Mouse (Mus musculus) heart, postnatal 0 days (tissue): ENCODE results near the gene Crygc. TPM values are rescaled to one million over a fixed set of nuclear protein-coding genes. Genes with fewer than 3 reads are reported as not detected.
A peak's percentile ranks its signal among the peaks of the same experiment; 100 is the strongest.
"Not testable (repeated sequence)": the region's sequence is repeated elsewhere in the genome, so short reads cannot be mapped to it uniquely, and the experiment has no call there.

Experiments
- ATAC-seq: fragments of 200-750 bp; cut with Nextera tagmentation; 2 replicates; pipeline ENCODE4 v1.8.0; 2017; ENCODE audit warnings: low read depth, moderate number of reproducible peaks, moderate library complexity; ENCODE audit not compliant: insufficient read depth
- DNase-seq: peaks from one replicate; pipeline ENCODE4 v3.0.0-alpha.2; 2016; ENCODE audit warnings: low spot score
- H3K27ac ChIP-seq: fragments of 300-500 bp; sonication (generic); 2 replicates; pipeline ENCODE4 v1.5.1; 2014; ENCODE audit warnings: low read depth, mild to moderate bottlenecking
- H3K27me3 ChIP-seq: fragments of 300-500 bp; sonication (generic); 2 replicates; pipeline ENCODE4 v1.6.1; 2014; ENCODE audit warnings: low read length, mixed read lengths; ENCODE audit not compliant: control insufficient read depth, insufficient read depth
- H3K36me3 ChIP-seq: fragments of 300-500 bp; sonication (generic); replicated peaks from 2 replicates; pipeline ENCODE4 v1.6.1; 2014; ENCODE audit warnings: low read length, mixed read lengths; ENCODE audit not compliant: control insufficient read depth, insufficient read depth
- H3K4me1 ChIP-seq: fragments of 300-500 bp; sonication (generic); 2 replicates; pipeline ENCODE4 v1.6.1; 2014; ENCODE audit warnings: antibody characterized with exemption; ENCODE audit not compliant: control insufficient read depth, insufficient read depth
- H3K4me2 ChIP-seq: fragments of 300-500 bp; sonication (generic); 2 replicates; pipeline ENCODE4 v1.6.1; 2014; ENCODE audit warnings: low read depth, mild to moderate bottlenecking, low read length, moderate library complexity
- H3K4me3 ChIP-seq: fragments of 300-500 bp; sonication (generic); 2 replicates; pipeline ENCODE4 v1.5.1; 2014; ENCODE audit warnings: low read depth, low read length
- H3K9ac ChIP-seq: fragments of 300-500 bp; sonication (generic); replicated peaks from 2 replicates; pipeline ENCODE4 v1.6.1; 2014; ENCODE audit warnings: low read depth, low read length, mixed read lengths
- H3K9me3 ChIP-seq: fragments of 300-500 bp; sonication (generic); replicated peaks from 2 replicates; pipeline ENCODE4 v1.6.1; 2016; ENCODE audit warnings: low read length; ENCODE audit not compliant: control insufficient read depth
- CTCF ChIP-seq: IDR thresholded peaks from 2 replicates; pipeline ENCODE4 v1.5.1; 2016; ENCODE audit warnings: antibody characterized with exemption, control low read depth, low read depth
- EP300 ChIP-seq: IDR thresholded peaks from 2 replicates; pipeline ENCODE4 v1.6.1; 2016; ENCODE audit warnings: antibody characterized with exemption, low read depth
- WGBS: fragments of 180-500 bp; shearing (Covaris S2); extraction: QIAGEN DNeasy Blood & Tissue Kit; methylation state at CpG from one replicate; pipeline ENCODE4 v1.1.7; 2014; 5-methylcytosine and 5-hydroxymethylcytosine counted together
- polyA plus RNA-seq: library from polyadenylated mRNA; unstranded; fragments of >200 nt; fragmentation: Nextera tagmentation; extraction: Ambion mirVana; gene quantifications from 2 replicates; pipeline ENCODE4 v1.2.1, GENCODE M21; 2015
- total RNA-seq: library from RNA; depleted of rRNA; stranded (reverse); fragments of >200 nt; gene quantifications from 2 replicates; pipeline ENCODE4 v1.2.3, GENCODE M21; 2014; ENCODE audit warnings: low replicate concordance

The Crygc gene
- total and polyA plus RNA-seq, 2 experiments from 2014 or later: not detected

DNA sequence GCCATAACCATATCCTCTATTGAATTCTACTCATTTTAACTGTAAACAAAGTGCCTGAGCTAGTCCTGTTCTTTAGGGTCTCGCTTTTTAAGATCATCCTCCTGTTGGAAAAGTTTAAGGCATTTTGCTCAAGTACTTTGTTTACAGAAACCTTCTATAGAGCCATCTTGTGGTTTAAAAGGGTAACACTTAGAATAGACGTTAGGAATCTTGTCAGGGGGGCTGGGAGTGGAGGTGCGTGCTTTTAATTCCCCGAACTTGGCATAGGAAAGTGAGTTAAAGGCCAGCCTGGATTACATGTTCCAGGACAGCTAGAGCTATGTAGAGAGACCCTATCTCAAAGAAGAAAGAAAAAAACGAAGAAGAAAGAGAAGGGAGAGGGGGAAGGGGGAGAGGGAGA lies 2.1 kb upstream of the Crygc start:
- no peak for ATAC-seq
- no peaks in the 10 kb centered on the region for H3K27me3 ChIP-seq
- 9% methylated on average over 5 of the region's 5 CpGs for WGBS

GRCm38 (mm10) chr1:65067842-65068241 lies 5.6 kb downstream of the Crygc start:
- ATAC-seq: no peak
- no peak overlapping the region for H3K9ac ChIP-seq
- H3K9me3 ChIP-seq: no peaks in the 10 kb centered on the region
- no peak overlapping the region for H3K27ac ChIP-seq
- no peaks in the 10 kb centered on the region for H3K36me3 ChIP-seq
- DNase-seq: no peak
- H3K27me3 ChIP-seq: no peaks in the 10 kb centered on the region
- no peak for TF ChIP-seq EP300
- TF ChIP-seq CTCF: no peak
- H3K4me3 ChIP-seq: no peak overlapping the region
- H3K4me1 ChIP-seq: no peaks in the 10 kb centered on the region
- H3K4me2 ChIP-seq: no peak overlapping the region

More for the DNA sequence above, 2.1 kb upstream of the Crygc start:
- no peaks in the 10 kb centered on the region for H3K36me3 ChIP-seq
- no peak overlapping the region for H3K27ac ChIP-seq
- no peak overlapping the region for H3K4me2 ChIP-seq
- no peak overlapping the region for H3K4me3 ChIP-seq
- no peaks in the 10 kb centered on the region for H3K9me3 ChIP-seq
- no peak for TF ChIP-seq EP300
- TF ChIP-seq CTCF: peak; percentile 42
- DNase-seq: peak; percentile 36
- no peaks in the 10 kb centered on the region for H3K4me1 ChIP-seq
- no peak overlapping the region for H3K9ac ChIP-seq

GRCm38 (mm10) chr1:65064201-65064600 lies 9.3 kb downstream of the Crygc start:
- no peak for DNase-seq
- 89% methylated on average over 15 of the region's 15 CpGs for WGBS
- Histone ChIP-seq H3K4me2 (no peak overlapping the region), H3K27me3 (no peaks in the 10 kb centered on the region), H3K36me3 (no peaks in the 10 kb centered on the region), H3K4me3 (no peak overlapping the region), H3K4me1 (no peaks in the 10 kb centered on the region), H3K27ac (no peak overlapping the region), H3K9ac (no peak overlapping the region), H3K9me3 (no peaks in the 10 kb centered on the region)
- TF ChIP-seq EP300 (no peak), CTCF (no peak)
- ATAC-seq: no peak

DNA sequence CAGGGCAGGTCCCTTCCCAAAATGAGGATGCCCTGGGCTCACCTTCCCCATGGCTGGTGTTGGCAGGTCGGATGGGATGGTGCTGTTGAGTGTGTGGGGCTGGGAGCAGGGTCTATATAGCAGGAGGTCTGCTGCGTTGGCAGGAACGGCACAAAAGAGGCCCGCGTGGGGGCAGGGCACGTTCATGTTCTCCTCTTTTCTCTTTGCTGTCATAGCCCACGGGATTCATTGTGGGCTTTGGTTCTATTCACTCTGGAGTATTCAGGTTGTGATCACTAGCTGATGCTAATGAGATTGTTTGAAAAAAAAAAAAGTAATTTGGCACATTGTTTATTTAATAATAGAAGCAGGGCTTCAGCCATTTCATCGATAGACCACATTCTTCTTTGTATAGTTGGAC lies 10.1 kb downstream of the Crygc start, which contains the start of gene Crygd:
TSS of gene Crygd (minus strand) at position 101 of the 400 bp plus-strand sequence.
- DNase-seq: no peak
- Histone ChIP-seq H3K36me3 (no peaks in the 10 kb centered on the region), H3K9me3 (no peaks in the 10 kb centered on the region), H3K4me2 (no peak within 1 kb of the TSS), H3K4me1 (no peaks in the 10 kb centered on the region), H3K27ac (no peak within 1 kb of the TSS), H3K4me3 (no peak within 1 kb of the TSS), H3K27me3 (no peaks in the 10 kb centered on the region), H3K9ac (no peak within 1 kb of the TSS)
- WGBS: 84% methylated on average over 8 of the region's 8 CpGs
- no peak for TF ChIP-seq CTCF
- TF ChIP-seq EP300: no peak
- no peak for ATAC-seq

- ATAC-seq: no peak
- no peak overlapping the region for H3K4me2 ChIP-seq
- H3K9me3 ChIP-seq: no peaks in the 10 kb centered on the region
Measured at GRCm38 (mm10) chr1:65052140-65052539, 21.3 kb downstream of the Crygc start.

DNA sequence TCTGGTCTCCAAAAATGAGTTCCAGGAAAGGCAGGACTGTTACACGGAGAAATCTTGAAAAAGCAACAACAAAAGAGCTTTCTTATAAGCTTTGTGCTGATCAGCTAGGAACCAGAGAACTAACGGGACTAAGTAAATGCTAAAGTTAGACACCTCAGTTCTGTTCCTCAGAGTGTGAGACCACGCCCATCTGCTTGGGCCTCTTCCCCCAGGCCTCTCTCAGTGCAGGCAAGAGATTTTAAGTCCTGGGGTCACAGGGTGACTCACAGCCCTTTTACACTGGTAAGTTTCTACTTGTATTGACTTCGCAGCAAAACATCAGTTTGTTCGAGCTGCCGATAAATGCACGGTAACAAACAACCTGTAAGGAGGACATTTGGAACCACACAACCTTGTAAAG lies 21.8 kb downstream of the Crygc start:
- no peaks in the 10 kb centered on the region for H3K36me3 ChIP-seq
- ATAC-seq: no peak
- H3K9me3 ChIP-seq: no peaks in the 10 kb centered on the region
- H3K4me1 ChIP-seq: no peaks in the 10 kb centered on the region
- H3K4me2 ChIP-seq: no peak overlapping the region
- no peak for DNase-seq
- H3K27me3 ChIP-seq: no peaks in the 10 kb centered on the region
- WGBS: 55% methylated on average over 7 of the region's 7 CpGs
- no peak overlapping the region for H3K9ac ChIP-seq
- H3K27ac ChIP-seq: no peak overlapping the region
- H3K4me3 ChIP-seq: no peak overlapping the region
- TF ChIP-seq CTCF: no peak
- TF ChIP-seq EP300: no peak

More at GRCm38 (mm10) chr1:65052140-65052539, 21.3 kb downstream of the Crygc start:
- no peak overlapping the region for H3K4me3 ChIP-seq
- H3K4me1 ChIP-seq: no peaks in the 10 kb centered on the region
- no peak for DNase-seq
- H3K27me3 ChIP-seq: no peaks in the 10 kb centered on the region
- no peak for TF ChIP-seq CTCF
- TF ChIP-seq EP300: no peak
- no peak overlapping the region for H3K9ac ChIP-seq
- no peaks in the 10 kb centered on the region for H3K36me3 ChIP-seq
- H3K27ac ChIP-seq: no peak overlapping the region
- 11% methylated on average over 2 of the region's 2 CpGs for WGBS

GRCm38 (mm10) chr1:65050952-65051351 lies 22.5 kb downstream of the Crygc start, which contains the start of gene Cryge:
Gene Cryge (minus strand): TSS chr1:65051149.
- not testable (repeated sequence) for H3K27ac ChIP-seq, ATAC-seq, H3K36me3 ChIP-seq, H3K27me3 ChIP-seq, H3K9me3 ChIP-seq, H3K4me1 ChIP-seq, H3K4me2 ChIP-seq, H3K4me3 ChIP-seq, H3K9ac ChIP-seq, DNase-seq
- 77% methylated on average over 10 of the region's 12 CpGs for WGBS
